Mouse (Mus musculus) bone marrow, adult 2 months (tissue): ENCODE data around the gene Pgghg.

Source experiments
- CTCF ChIP-seq: fragments of 200-500 bp; IDR thresholded peaks from 2 replicates; pipeline ENCODE4 v1.5.1; 2011; ENCODE audit warnings: low read length, control low read depth; ENCODE audit not compliant: control insufficient read depth, insufficient read depth
- POLR2A ChIP-seq: fragments of 200-500 bp; IDR thresholded peaks from 2 replicates; pipeline ENCODE4 v1.6.1; 2011; ENCODE audit warnings: low read depth, mild to moderate bottlenecking, control low read depth, low read length, borderline replicate concordance; ENCODE audit not compliant: control insufficient read depth

DNA sequence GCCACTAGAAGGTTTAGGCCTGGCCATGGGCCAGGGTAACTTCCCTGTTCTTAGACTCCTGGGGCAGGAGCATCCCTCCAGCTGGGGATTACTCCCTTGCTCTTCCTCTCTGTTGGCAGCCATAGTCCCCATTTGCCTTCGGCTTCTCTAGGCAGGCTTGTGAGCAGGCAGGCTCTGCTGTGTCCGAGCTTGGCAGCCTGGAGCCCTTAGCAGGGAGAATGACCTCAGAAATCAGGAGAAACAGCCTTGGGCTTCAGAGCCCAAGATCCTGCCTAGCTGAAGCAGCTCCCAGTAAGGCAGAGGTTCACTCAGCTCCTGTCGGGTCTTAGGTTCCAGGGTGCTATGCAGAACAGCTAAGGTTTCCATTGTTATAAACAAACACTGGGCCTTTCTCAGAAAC, 42.1 kb upstream of the Pgghg start:
- TF ChIP-seq POLR2A (no peak), CTCF (no peak)
